Mouse (Mus musculus): ENCODE data around the gene Erc2. TPM values are rescaled to one million over a fixed set of nuclear protein-coding genes. Genes with fewer than 3 reads are reported as not detected.

The Erc2 gene
- polyA plus RNA-seq, 1 experiment from 2014 or later, result 36.0 TPM

- Histone ChIP-seq H3K4me2 (replicated peaks) (no peak overlapping the region), H3K4me3 (no peak overlapping the region), H3K9ac (replicated peaks) (no peak overlapping the region), H3K4me1 (no peaks in the 10 kb centered on the region; the same call in 1 of the 2 replicates), H3K27me3 (peaks cover 13% of the 10 kb centered on the region), H3K9me3 (no peaks in the 10 kb centered on the region), H3K36me3 (no peaks in the 10 kb centered on the region), H3K27ac (replicated peaks) (no peak overlapping the region)
- 93% methylated on average over 3 of the region's 3 CpGs for WGBS
- ATAC-seq (ENCODE audit: low FRiP score, low read depth), result no peak
These were observed 716.9 kb downstream of the Erc2 start for GRCm38 (mm10) chr14:28339146-28339545.

- Histone ChIP-seq H3K36me3 (no peaks in the 10 kb centered on the region), H3K9me3 (no peaks in the 10 kb centered on the region), H3K27me3 (peaks cover 30% of the 10 kb centered on the region), H3K27ac (replicated peaks) (no peak overlapping the region), H3K4me3 (no peak overlapping the region), H3K9ac (replicated peaks) (no peak overlapping the region), H3K4me1 (peaks cover 8% of the 10 kb centered on the region; the same call in 1 of the 2 replicates), H3K4me2 (replicated peaks) (no peak overlapping the region)
- WGBS, result 61% methylated on average over 1 of the region's 1 CpGs
- ATAC-seq (ENCODE audit: low FRiP score, low read depth), result no peak
These were observed 726.9 kb downstream of the Erc2 start for GRCm38 (mm10) chr14:28349129-28349528.

GRCm38 (mm10) chr14:28356031-28356430, 733.8 kb downstream of the Erc2 start:
- H3K36me3 ChIP-seq, result no peaks in the 10 kb centered on the region
- no peak overlapping the region for H3K9ac ChIP-seq (replicated peaks)
- no peak overlapping the region for H3K4me3 ChIP-seq
- no peaks in the 10 kb centered on the region for H3K4me1 ChIP-seq
- no peaks in the 10 kb centered on the region for H3K9me3 ChIP-seq
- no peak for ATAC-seq (ENCODE audit: low FRiP score, low read depth)
- H3K27me3 ChIP-seq, result peaks cover 33% of the 10 kb centered on the region
- no peak overlapping the region for H3K27ac ChIP-seq (replicated peaks)
- no peak overlapping the region for H3K4me2 ChIP-seq (replicated peaks)

DNA sequence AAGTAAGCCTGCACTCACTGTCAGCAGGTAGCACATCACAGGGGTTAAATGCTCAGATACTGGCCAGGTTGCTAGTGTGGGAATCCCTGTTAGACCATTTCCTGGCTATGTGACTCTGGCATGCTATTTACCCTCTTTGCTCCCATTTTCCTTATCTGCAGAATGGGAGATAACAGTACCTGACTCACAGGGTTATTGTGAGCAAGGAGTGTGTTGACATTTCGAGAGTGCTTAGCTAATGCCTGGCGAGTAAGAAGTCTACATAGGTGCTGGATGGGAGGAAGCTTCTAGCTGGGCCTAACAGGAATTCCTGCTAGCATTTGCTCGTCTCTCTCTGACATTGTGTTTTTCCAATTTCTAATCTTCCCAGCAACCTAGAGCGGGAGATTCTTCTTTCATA, 737.3 kb downstream of the Erc2 start:
- H3K27ac ChIP-seq (replicated peaks), result no peak overlapping the region
- H3K36me3 ChIP-seq, result no peaks in the 10 kb centered on the region
- 76% methylated on average over 4 of the region's 4 CpGs for WGBS
- no peak overlapping the region for H3K4me2 ChIP-seq (replicated peaks)
- H3K9me3 ChIP-seq, result no peaks in the 10 kb centered on the region
- peaks cover 49% of the 10 kb centered on the region for H3K27me3 ChIP-seq
- H3K4me3 ChIP-seq, result no peak overlapping the region
- ATAC-seq (ENCODE audit: low FRiP score, low read depth), result no peak
- H3K9ac ChIP-seq (replicated peaks), result no peak overlapping the region
- H3K4me1 ChIP-seq, result no peaks in the 10 kb centered on the region

DNA sequence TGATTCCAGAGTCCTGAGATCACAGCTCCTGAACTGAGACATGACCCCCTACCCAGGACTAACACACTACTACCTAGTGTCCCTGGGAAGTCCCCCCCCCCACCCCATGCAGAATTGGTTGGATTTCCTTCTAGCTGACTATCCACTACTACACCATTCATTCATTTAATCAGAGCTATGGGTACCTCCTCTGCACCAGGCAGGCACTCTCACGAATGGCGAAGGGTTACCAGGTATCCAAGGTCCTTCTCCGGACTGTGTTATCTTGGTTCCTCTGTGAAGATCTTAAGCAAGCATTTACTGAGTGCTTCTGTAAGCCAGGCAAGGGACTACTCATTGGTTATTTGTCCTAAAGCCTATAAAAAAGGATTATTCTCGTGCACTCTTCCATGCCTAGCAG, 737.8 kb downstream of the Erc2 start:
- WGBS, result 91% methylated on average over 4 of the region's 4 CpGs
- Histone ChIP-seq H3K4me3 (no peak overlapping the region), H3K27me3 (peaks cover 50% of the 10 kb centered on the region)

GRCm38 (mm10) chr14:28362336-28362735, 740.1 kb downstream of the Erc2 start:
- no peak for ATAC-seq (ENCODE audit: low FRiP score, low read depth)
- Histone ChIP-seq H3K36me3 (no peaks in the 10 kb centered on the region), H3K4me1 (no peaks in the 10 kb centered on the region), H3K27ac (replicated peaks) (no peak overlapping the region), H3K4me3 (no peak overlapping the region), H3K9ac (replicated peaks) (no peak overlapping the region), H3K27me3 (peaks cover 70% of the 10 kb centered on the region), H3K4me2 (replicated peaks) (no peak overlapping the region), H3K9me3 (no peaks in the 10 kb centered on the region)
- WGBS, result 82% methylated on average over 4 of the region's 4 CpGs

More for the DNA sequence above, 737.8 kb downstream of the Erc2 start:
- no peaks in the 10 kb centered on the region for H3K36me3 ChIP-seq
- no peak overlapping the region for H3K9ac ChIP-seq (replicated peaks)
- no peaks in the 10 kb centered on the region for H3K4me1 ChIP-seq
- ATAC-seq (ENCODE audit: low FRiP score, low read depth), result no peak
- no peak overlapping the region for H3K27ac ChIP-seq (replicated peaks)
- H3K4me2 ChIP-seq (replicated peaks), result no peak overlapping the region
- H3K9me3 ChIP-seq, result no peaks in the 10 kb centered on the region

- Histone ChIP-seq H3K36me3 (no peaks in the 10 kb centered on the region), H3K27me3 (peaks cover 95% of the 10 kb centered on the region), H3K9me3 (0 out of 2 replicates have a peak, but pooled peaks cover 4% of the 10 kb centered on the region), H3K9ac (replicated peaks) (no peak overlapping the region), H3K4me1 (peaks cover 5% of the 10 kb centered on the region; the same call in 1 of the 2 replicates), H3K27ac (replicated peaks) (no peak overlapping the region), H3K4me3 (no peak overlapping the region), H3K4me2 (replicated peaks) (no peak overlapping the region)
- no peak for ATAC-seq (ENCODE audit: low FRiP score, low read depth)
- WGBS, result 81% methylated on average over 8 of the region's 8 CpGs
These were observed 748.5 kb downstream of the Erc2 start for GRCm38 (mm10) chr14:28370713-28371112.

DNA sequence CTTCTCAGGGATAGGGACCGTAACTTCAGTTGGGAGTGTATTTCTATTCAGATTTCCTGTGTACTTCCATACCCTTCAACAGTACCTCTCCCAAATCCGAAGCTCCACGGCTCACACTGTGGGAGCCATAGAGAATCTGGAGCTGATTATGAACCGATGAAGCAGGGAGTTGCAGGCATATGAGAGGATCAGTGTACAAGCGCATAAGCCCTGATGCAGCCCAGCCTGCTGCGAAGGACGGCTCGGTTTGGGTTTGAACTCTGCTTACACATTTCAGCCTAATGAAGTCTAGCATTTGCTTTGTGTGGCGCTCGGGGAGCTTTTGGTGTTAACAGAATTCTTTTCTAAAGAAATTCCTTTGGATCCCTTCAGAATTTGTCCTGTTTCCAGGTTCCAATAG, 749.4 kb downstream of the Erc2 start:
- Histone ChIP-seq H3K4me1 (peaks cover 14% of the 10 kb centered on the region), H3K4me2 (replicated peaks) (no peak overlapping the region), H3K27me3 (peaks cover 92% of the 10 kb centered on the region), H3K9me3 (0 out of 2 replicates have a peak, but pooled peaks cover 4% of the 10 kb centered on the region), H3K4me3 (no peak overlapping the region), H3K36me3 (no peaks in the 10 kb centered on the region), H3K27ac (replicated peaks) (no peak overlapping the region), H3K9ac (replicated peaks) (no peak overlapping the region)
- no peak for ATAC-seq (ENCODE audit: low FRiP score, low read depth)
- 81% methylated on average over 10 of the region's 10 CpGs for WGBS

DNA sequence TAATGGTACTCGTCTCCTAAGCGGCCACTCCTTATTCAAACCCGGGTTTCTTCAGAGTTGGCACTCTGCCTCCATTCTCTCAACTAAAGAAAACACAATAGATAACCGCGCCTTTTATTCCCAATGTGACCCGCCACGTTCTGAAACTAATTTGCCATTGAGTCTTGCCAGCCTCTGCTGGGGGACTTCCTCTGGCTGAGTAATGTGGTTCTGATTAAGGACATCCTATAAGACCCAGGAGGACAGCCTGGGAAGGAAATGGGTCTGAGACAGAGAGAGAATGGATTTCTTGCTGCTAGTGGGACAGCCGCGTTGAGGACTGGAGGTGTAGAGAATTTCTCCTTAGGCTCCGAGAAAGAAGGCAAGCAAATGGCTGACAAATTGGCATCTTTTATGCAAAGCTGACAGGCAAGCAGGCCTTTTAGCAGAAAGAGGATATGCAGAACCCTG, 753.4 kb downstream of the Erc2 start:
- WGBS, result 24% methylated on average over 10 of the region's 10 CpGs
- no peak for ATAC-seq (ENCODE audit: low FRiP score, low read depth)
- H3K4me2 ChIP-seq (replicated peaks), result 0 out of 2 replicates have a peak overlapping the region, but pooled peaks have one; percentile 1
- no peak overlapping the region for H3K4me3 ChIP-seq
- H3K9me3 ChIP-seq, result 0 out of 2 replicates have a peak, but pooled peaks cover 4% of the 10 kb centered on the region
- H3K27me3 ChIP-seq, result peaks cover 90% of the 10 kb centered on the region
- H3K36me3 ChIP-seq, result no peaks in the 10 kb centered on the region
- peaks cover 16% of the 10 kb centered on the region for H3K4me1 ChIP-seq
- no peak overlapping the region for H3K9ac ChIP-seq (replicated peaks)
- H3K27ac ChIP-seq (replicated peaks), result 0 out of 2 replicates have a peak overlapping the region, but pooled peaks have one; percentile 7

DNA sequence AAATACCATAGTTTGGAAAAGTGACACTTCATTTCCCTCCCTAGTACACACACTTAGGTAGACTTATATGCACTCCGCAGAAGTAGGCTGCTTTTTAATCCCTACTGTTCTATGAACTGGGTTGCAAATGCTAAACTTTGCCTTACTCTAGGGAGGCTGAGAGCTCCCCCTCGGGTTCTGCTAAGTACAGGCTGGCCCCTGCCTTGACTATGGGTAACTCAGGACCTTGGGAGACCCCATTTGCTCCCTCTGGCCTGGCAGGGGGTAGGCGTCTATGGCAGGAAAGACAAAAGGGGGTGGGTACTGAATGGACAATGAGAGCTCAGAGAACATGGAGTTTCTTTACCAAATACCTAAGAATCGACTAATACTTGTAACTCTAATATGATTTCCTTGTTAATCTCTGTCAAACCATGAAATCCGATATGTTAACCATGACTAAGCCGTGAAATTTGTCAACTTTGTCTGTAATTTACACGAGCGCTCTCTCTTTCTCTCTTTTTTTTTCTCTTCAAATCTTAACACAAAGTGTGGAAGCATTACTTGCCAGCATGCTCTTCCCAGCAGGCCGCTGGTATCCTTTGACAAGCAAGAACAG, 754.1 kb downstream of the Erc2 start:
- 28% methylated on average over 9 of the region's 9 CpGs for WGBS
- Histone ChIP-seq H3K4me3 (no peak overlapping the region), H3K4me1 (peaks cover 16% of the 10 kb centered on the region), H3K4me2 (replicated peaks) (0 out of 2 replicates have a peak overlapping the region, but pooled peaks have one; percentile 1), H3K9me3 (0 out of 2 replicates have a peak, but pooled peaks cover 4% of the 10 kb centered on the region), H3K9ac (replicated peaks) (no peak overlapping the region), H3K36me3 (no peaks in the 10 kb centered on the region), H3K27me3 (peaks cover 90% of the 10 kb centered on the region), H3K27ac (replicated peaks) (no peak overlapping the region)
- peak; percentile 62; the same call in 1 of the 2 replicates for ATAC-seq (ENCODE audit: low FRiP score, low read depth)

DNA sequence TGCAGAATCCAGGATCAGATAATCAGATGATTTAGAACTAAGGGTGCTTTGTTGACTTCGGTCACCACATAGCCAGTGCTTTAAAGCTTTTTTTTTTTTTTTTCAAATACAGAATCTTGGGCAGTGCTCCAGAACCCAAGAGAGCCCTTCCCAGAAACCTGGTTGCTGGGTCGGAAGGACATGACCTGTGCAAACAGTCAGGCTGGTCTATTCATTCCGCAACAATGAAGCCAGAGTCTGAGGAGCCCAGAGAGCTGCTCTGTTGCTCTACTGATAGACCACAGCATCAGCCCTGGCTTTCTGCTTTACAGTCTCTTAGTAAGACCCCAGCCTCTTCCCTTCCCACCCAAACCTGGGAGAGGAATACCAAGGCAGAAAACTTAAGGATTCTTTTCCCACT, 755.3 kb downstream of the Erc2 start:
- no peak overlapping the region for H3K4me3 ChIP-seq
- no peak overlapping the region for H3K27ac ChIP-seq (replicated peaks)
- peaks cover 16% of the 10 kb centered on the region for H3K4me1 ChIP-seq
- H3K36me3 ChIP-seq, result no peaks in the 10 kb centered on the region
- no peak overlapping the region for H3K4me2 ChIP-seq (replicated peaks)
- WGBS, result 60% methylated on average over 3 of the region's 3 CpGs
- H3K9me3 ChIP-seq, result 0 out of 2 replicates have a peak, but pooled peaks cover 1% of the 10 kb centered on the region
- no peak overlapping the region for H3K9ac ChIP-seq (replicated peaks)
- no peak for ATAC-seq (ENCODE audit: low FRiP score, low read depth)
- peaks cover 90% of the 10 kb centered on the region for H3K27me3 ChIP-seq

GRCm38 (mm10) chr14:28380129-28380528, 757.9 kb downstream of the Erc2 start:
- peaks cover 92% of the 10 kb centered on the region for H3K27me3 ChIP-seq
- H3K4me2 ChIP-seq (replicated peaks), result no peak overlapping the region
- no peak overlapping the region for H3K27ac ChIP-seq (replicated peaks)
- no peak overlapping the region for H3K9ac ChIP-seq (replicated peaks)
- peaks cover 16% of the 10 kb centered on the region for H3K4me1 ChIP-seq
- no peaks in the 10 kb centered on the region for H3K9me3 ChIP-seq
- no peaks in the 10 kb centered on the region for H3K36me3 ChIP-seq
- H3K4me3 ChIP-seq, result no peak overlapping the region
- ATAC-seq (ENCODE audit: low FRiP score, low read depth), result no peak
- 61% methylated on average over 3 of the region's 3 CpGs for WGBS

All from midbrain, embryonic 12.5 days (tissue).